Mouse (Mus musculus) forebrain, postnatal 0 days (tissue): Measurements from ENCODE around the gene Timm23. TPM values are rescaled to one million over a fixed set of nuclear protein-coding genes. Genes with fewer than 3 reads are reported as not detected.
"Not testable (repeated sequence)": the region's sequence is repeated elsewhere in the genome, so short reads cannot be mapped to it uniquely, and the experiment has no call there.

Experiments
- ATAC-seq: fragments of 200-750 bp; cut with Nextera tagmentation; 2 replicates; pipeline ENCODE4 v1.8.0; 2017; ENCODE audit warnings: mild to moderate bottlenecking, moderate library complexity
- DNase-seq: peaks from one replicate; pipeline ENCODE4 v3.0.0-alpha.2; 2015
- H3K27ac ChIP-seq: fragments of 300-500 bp; sonication (generic); 2 replicates; pipeline ENCODE4 v1.5.1; 2014; ENCODE audit warnings: low read depth, mild to moderate bottlenecking, antibody characterized with exemption, low read length, moderate library complexity, mixed read lengths
- H3K27me3 ChIP-seq: fragments of 300-500 bp; sonication (generic); 2 replicates; pipeline ENCODE4 v1.6.1; 2014; ENCODE audit warnings: mild to moderate bottlenecking, low read length, mixed read lengths; ENCODE audit not compliant: insufficient read depth
- H3K36me3 ChIP-seq: fragments of 300-500 bp; sonication (generic); 2 replicates; pipeline ENCODE4 v1.6.1; 2014; ENCODE audit warnings: mild to moderate bottlenecking, moderate library complexity; ENCODE audit not compliant: insufficient read depth
- H3K4me1 ChIP-seq: fragments of 300-500 bp; sonication (generic); 2 replicates; pipeline ENCODE4 v1.6.1; 2014; ENCODE audit warnings: antibody characterized with exemption; ENCODE audit not compliant: insufficient read depth
- H3K4me2 ChIP-seq: fragments of 300-500 bp; sonication (generic); 2 replicates; pipeline ENCODE4 v1.6.1; 2014; ENCODE audit warnings: low read depth, mild to moderate bottlenecking, moderate library complexity
- H3K4me3 ChIP-seq: fragments of 300-500 bp; sonication (generic); 2 replicates; pipeline ENCODE4 v1.5.1; 2014; ENCODE audit warnings: low read depth, low read length, mixed read lengths
- H3K9ac ChIP-seq: fragments of 300-500 bp; sonication (generic); 2 replicates; pipeline ENCODE4 v1.6.1; 2014; ENCODE audit warnings: mild to moderate bottlenecking
- H3K9me3 ChIP-seq: fragments of 300-500 bp; sonication (generic); 2 replicates; pipeline ENCODE4 v1.6.1; 2016; ENCODE audit warnings: low read length
- CTCF ChIP-seq: sonication (generic); IDR thresholded peaks from 2 replicates; pipeline ENCODE4 v1.5.1; 2016; ENCODE audit warnings: antibody characterized with exemption, control low read depth, low read depth
- WGBS: fragments of 180-500 bp; shearing (Covaris S2); extraction: QIAGEN DNeasy Blood & Tissue Kit; methylation state at CpG from one replicate; pipeline ENCODE4 v1.1.7; 2014; 5-methylcytosine and 5-hydroxymethylcytosine counted together
- polyA plus RNA-seq: library from polyadenylated mRNA; unstranded; fragments of >200 nt; fragmentation: Nextera tagmentation; extraction: Ambion mirVana; gene quantifications from 2 replicates; pipeline ENCODE4 v1.2.1, GENCODE M21; 2015
- total RNA-seq: library from RNA; depleted of rRNA; stranded (reverse); fragments of >200 nt; gene quantifications from 2 replicates; pipeline ENCODE4 v1.2.3, GENCODE M21; 2014; rRNA removed

The Timm23 gene
- total and polyA plus RNA-seq, 2 experiments from 2014 or later: 123 to 253 TPM

DNA sequence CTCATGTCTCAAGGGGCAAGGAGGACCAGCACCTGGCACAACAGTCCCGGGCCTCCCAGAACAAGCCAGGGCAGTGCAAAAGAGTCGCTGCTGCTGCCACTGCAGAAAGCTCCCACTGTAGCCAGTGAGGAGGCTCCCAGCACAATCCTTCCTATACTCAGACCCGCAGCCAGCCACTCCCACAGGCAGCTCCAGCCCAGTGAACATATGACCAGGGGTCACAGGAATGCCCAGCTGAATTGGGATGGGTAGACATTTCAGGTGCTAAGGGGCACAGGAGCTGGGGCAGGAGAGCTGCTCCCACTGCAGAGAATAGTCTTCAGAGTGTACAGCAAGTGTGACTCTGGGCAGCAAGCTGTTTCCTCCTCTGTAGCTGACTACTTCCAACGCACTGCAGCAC is 56.3 kb downstream of the Timm23 start:
- Histone ChIP-seq H3K27me3 (no peaks in the 10 kb centered on the region), H3K9me3 (0 out of 2 replicates have a peak, but pooled peaks cover 4% of the 10 kb centered on the region), H3K4me3 (no peak overlapping the region), H3K4me1 (no peaks in the 10 kb centered on the region), H3K27ac (no peak overlapping the region), H3K9ac (no peak overlapping the region), H3K36me3 (no peaks in the 10 kb centered on the region), H3K4me2 (no peak overlapping the region)
- no peak for DNase-seq
- WGBS: 79% methylated on average over 4 of the region's 4 CpGs
- TF ChIP-seq CTCF: no peak
- no peak for ATAC-seq

- ATAC-seq: no peak
- Histone ChIP-seq H3K36me3 (no peaks in the 10 kb centered on the region), H3K9me3 (0 out of 2 replicates have a peak, but pooled peaks cover 4% of the 10 kb centered on the region)
These were observed 57.0 kb downstream of the Timm23 start for GRCm38 (mm10) chr14:32144734-32145133.

DNA sequence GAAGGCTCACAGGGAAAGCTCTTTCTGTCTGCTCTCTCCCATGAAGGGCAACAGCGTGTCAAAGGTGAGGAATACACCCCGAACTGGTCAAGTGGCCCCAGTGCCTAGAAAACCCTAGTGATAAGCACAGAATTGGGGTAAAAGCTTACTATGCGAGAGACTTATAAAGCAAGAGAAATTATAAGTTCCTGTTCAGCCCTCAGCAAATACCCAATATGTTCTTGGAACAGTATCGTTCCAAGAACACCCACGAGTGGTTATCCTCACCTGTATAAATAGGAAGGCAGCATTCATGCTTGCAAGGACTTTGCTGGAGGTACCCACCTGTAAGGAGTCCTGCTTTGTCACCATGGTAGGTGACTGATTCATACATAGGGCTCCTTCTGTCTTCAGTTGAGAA is 60.0 kb downstream of the Timm23 start, which contains the start of gene Msmb:
TSS of gene Msmb (plus strand) at position 301 of the 400 bp plus-strand sequence.
- ATAC-seq (no peak), DNase-seq (no peak)
- no peak within 1 kb of the TSS for H3K27ac ChIP-seq
- no peaks in the 10 kb centered on the region for H3K36me3 ChIP-seq
- no peak for TF ChIP-seq CTCF
- H3K9ac ChIP-seq: no peak within 1 kb of the TSS
- no peak within 1 kb of the TSS for H3K4me3 ChIP-seq
- H3K9me3 ChIP-seq: no peaks in the 10 kb centered on the region
- H3K27me3 ChIP-seq: no peaks in the 10 kb centered on the region
- 85% methylated on average over 5 of the region's 5 CpGs for WGBS
- H3K4me1 ChIP-seq: no peaks in the 10 kb centered on the region
- no peak within 1 kb of the TSS for H3K4me2 ChIP-seq

More at GRCm38 (mm10) chr14:32144734-32145133, 57.0 kb downstream of the Timm23 start:
- H3K27ac ChIP-seq: no peak overlapping the region
- H3K4me1 ChIP-seq: no peaks in the 10 kb centered on the region
- H3K27me3 ChIP-seq: no peaks in the 10 kb centered on the region
- H3K9ac ChIP-seq: no peak overlapping the region
- H3K4me2 ChIP-seq: no peak overlapping the region
- no peak for TF ChIP-seq CTCF
- no peak for DNase-seq
- no peak overlapping the region for H3K4me3 ChIP-seq

DNA sequence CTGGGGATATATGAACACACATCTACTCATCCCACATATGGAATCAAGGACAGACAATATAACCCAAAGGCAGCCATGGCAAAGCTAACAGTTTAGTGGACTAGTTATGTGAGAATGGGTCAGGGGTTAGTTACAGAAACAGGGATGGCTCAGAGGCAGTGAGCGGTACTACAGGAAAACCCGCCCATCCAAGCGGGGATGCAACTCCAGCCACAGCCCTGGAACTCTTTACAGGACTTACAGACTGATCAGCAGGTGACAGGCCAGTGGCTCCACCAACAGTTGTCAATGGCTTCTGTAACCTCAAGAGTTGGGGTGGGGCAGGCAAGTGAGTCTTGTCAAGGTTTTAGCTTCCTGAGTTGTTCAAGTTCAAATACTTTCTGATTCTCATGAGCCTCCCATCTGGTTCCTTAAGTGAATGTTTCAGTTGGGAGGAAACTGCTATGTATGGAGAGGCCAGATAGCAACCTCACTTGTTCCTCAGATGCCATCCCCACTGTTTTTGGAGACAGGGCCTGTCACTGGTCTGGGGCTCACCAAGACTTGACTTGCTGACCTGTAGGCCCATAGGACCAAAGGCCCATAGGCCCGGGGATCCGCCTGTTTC is 61.2 kb downstream of the Timm23 start:
- Histone ChIP-seq H3K4me3 (no peak overlapping the region), H3K9ac (no peak overlapping the region), H3K27ac (no peak overlapping the region), H3K4me1 (no peaks in the 10 kb centered on the region), H3K36me3 (no peaks in the 10 kb centered on the region), H3K9me3 (no peaks in the 10 kb centered on the region), H3K27me3 (no peaks in the 10 kb centered on the region), H3K4me2 (no peak overlapping the region)
- no peak for TF ChIP-seq CTCF
- DNase-seq (no peak), ATAC-seq (no peak)
- WGBS: 80% methylated on average over 5 of the region's 5 CpGs

DNA sequence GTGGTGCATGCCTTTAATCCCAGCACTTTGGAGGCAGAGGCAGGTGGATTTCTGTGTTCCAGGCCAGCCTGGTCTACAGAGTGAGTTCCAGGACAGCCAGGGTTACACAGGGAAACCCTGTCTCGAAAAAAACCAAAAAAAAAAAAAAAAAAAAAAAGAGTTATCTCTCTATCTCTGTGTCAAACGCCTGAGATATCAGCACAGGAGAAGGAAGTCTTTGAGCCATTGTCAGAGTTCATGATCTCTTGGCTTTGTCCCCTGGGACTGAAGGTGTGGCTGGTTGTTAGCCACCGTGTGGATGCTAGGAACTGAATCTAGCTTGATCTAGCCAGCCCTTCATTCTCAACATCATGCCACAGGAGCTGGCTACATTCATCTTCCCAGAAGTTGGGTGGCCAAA is 65.2 kb downstream of the Timm23 start:
- not testable (repeated sequence) for ATAC-seq, H3K4me1 ChIP-seq, H3K9ac ChIP-seq, H3K36me3 ChIP-seq, H3K4me2 ChIP-seq, H3K9me3 ChIP-seq, H3K27me3 ChIP-seq, DNase-seq, H3K27ac ChIP-seq, H3K4me3 ChIP-seq
- WGBS: 70% methylated on average over 3 of the region's 3 CpGs

- Histone ChIP-seq H3K4me1 (no peaks in the 10 kb centered on the region), H3K9ac (no peak overlapping the region), H3K27ac (no peak overlapping the region), H3K27me3 (no peaks in the 10 kb centered on the region), H3K4me3 (no peak overlapping the region), H3K9me3 (no peaks in the 10 kb centered on the region), H3K36me3 (no peaks in the 10 kb centered on the region), H3K4me2 (no peak overlapping the region)
- TF ChIP-seq CTCF: no peak
- WGBS: 82% methylated on average over 2 of the region's 2 CpGs
- no peak for DNase-seq
- ATAC-seq: no peak
These were observed 67.4 kb downstream of the Timm23 start for GRCm38 (mm10) chr14:32134293-32134692.

GRCm38 (mm10) chr14:32131836-32132235 is 69.9 kb downstream of the Timm23 start:
- no peak overlapping the region for H3K27ac ChIP-seq
- DNase-seq (no peak), ATAC-seq (no peak)
- no peaks in the 10 kb centered on the region for H3K27me3 ChIP-seq
- no peak overlapping the region for H3K9ac ChIP-seq
- no peak overlapping the region for H3K4me2 ChIP-seq
- WGBS: 84% methylated on average over 4 of the region's 4 CpGs
- no peak overlapping the region for H3K4me3 ChIP-seq
- H3K9me3 ChIP-seq: no peaks in the 10 kb centered on the region
- H3K36me3 ChIP-seq: no peaks in the 10 kb centered on the region
- TF ChIP-seq CTCF: no peak
- no peaks in the 10 kb centered on the region for H3K4me1 ChIP-seq

Other genes with a start within 250 kb of the Timm23 start
- 0.92 and 1.8 TPM in 2 replicates for gene Galnt15, start 172.9 kb downstream of the Timm23 start, total RNA-seq
- gene Galnt15, start 172.9 kb downstream of the Timm23 start, polyA plus RNA-seq: 0.48 and 0.54 TPM in 2 replicates
- gene Oxnad1, start 116.5 kb downstream of the Timm23 start, total RNA-seq: 26.2 and 36.5 TPM in 2 replicates
- 16.9 and 22.4 TPM in 2 replicates for gene Oxnad1, start 116.5 kb downstream of the Timm23 start, polyA plus RNA-seq
- 54.3 and 54.7 TPM in 2 replicates for gene Dph3, start 116.2 kb downstream of the Timm23 start, total RNA-seq
- gene Dph3, start 116.2 kb downstream of the Timm23 start, polyA plus RNA-seq: 68.0 and 76.4 TPM in 2 replicates
- not detected in 2 replicates for gene Msmb, start 59.9 kb downstream of the Timm23 start, total RNA-seq
- gene Msmb, start 59.9 kb downstream of the Timm23 start, polyA plus RNA-seq: not detected in 2 replicates
- 143 and 153 TPM in 2 replicates for gene Ncoa4, start 42.0 kb downstream of the Timm23 start, total RNA-seq
- 77.9 and 83.8 TPM in 2 replicates for gene Ncoa4, start 42.0 kb downstream of the Timm23 start, polyA plus RNA-seq
- gene Parg, start 51 bp upstream of the Timm23 start, total RNA-seq: 46.9 and 56.0 TPM in 2 replicates
- gene Parg, start 51 bp upstream of the Timm23 start, polyA plus RNA-seq: 27.8 and 28.9 TPM in 2 replicates
- 23.2 and 32.0 TPM in 2 replicates for gene Ogdhl, start 120.1 kb upstream of the Timm23 start, total RNA-seq
- 17.5 and 23.3 TPM in 2 replicates for gene Ogdhl, start 120.1 kb upstream of the Timm23 start, polyA plus RNA-seq
- gene 1700024G13Rik, start 186.5 kb upstream of the Timm23 start, total RNA-seq: 0.38 and 0.46 TPM in 2 replicates
- 1.1 and 1.2 TPM in 2 replicates for gene 1700024G13Rik, start 186.5 kb upstream of the Timm23 start, polyA plus RNA-seq